Mouse (Mus musculus): Measurements from ENCODE around the gene Sox10. TPM values are rescaled to one million over a fixed set of nuclear protein-coding genes. Genes with fewer than 3 reads are reported as not detected.

The Sox10 gene
- not detected in 4 replicates for total RNA-seq (2023; ENCODE audit: inconsistent age)

GRCm38 (mm10) chr15:79165140-79165539, at the start of gene Sox10:
TSS of gene Sox10 (minus strand) at chr15:79165240.

GRCm38 (mm10) chr15:79140866-79141565, 24.0 kb downstream of the Sox10 start, which contains the start of the genes Polr2f and 1700088E04Rik:
TSS of gene Polr2f (plus strand) at chr15:79141009.
TSS of gene 1700088E04Rik (minus strand) at chr15:79141253.

GRCm38 (mm10) chr15:79108421-79109320, 56.4 kb downstream of the Sox10 start, which contains the start of gene Micall1:
TSS of gene Micall1 (plus strand) at chr15:79108898.

Other genes with a start within 250 kb of the Sox10 start
- gene Lgals1, start 238.5 kb downstream of the Sox10 start, total RNA-seq (2023; ENCODE audit: inconsistent age) = 7.4 to 12.6 TPM (median 9.3 TPM) in 4 replicates
- 40.6 to 43.4 TPM (median 42.8 TPM) in 4 replicates for gene Nol12, start 230.3 kb downstream of the Sox10 start, total RNA-seq (2023; ENCODE audit: inconsistent age)
- 42.1 to 60.9 TPM (median 51.6 TPM) in 4 replicates for gene Triobp, start 217.5 kb downstream of the Sox10 start, total RNA-seq (2023; ENCODE audit: inconsistent age)
- gene H1f0, start 136.8 kb downstream of the Sox10 start, total RNA-seq (2023; ENCODE audit: inconsistent age) = 3.1 to 4.6 TPM (median 4.0 TPM) in 4 replicates
- gene Galr3, start 123.4 kb downstream of the Sox10 start, total RNA-seq (2023; ENCODE audit: inconsistent age) = not detected in 4 replicates
- gene Ankrd54, start 102.3 kb downstream of the Sox10 start, total RNA-seq (2023; ENCODE audit: inconsistent age) = 35.0 to 38.0 TPM (median 36.9 TPM) in 4 replicates
- gene Eif3l, start 90.1 kb downstream of the Sox10 start, total RNA-seq (2023; ENCODE audit: inconsistent age) = 103 to 114 TPM (median 111 TPM) in 4 replicates
- gene Micall1, start 56.3 kb downstream of the Sox10 start, total RNA-seq (2023; ENCODE audit: inconsistent age) = 42.4 to 47.6 TPM (median 45.1 TPM) in 4 replicates
- gene Polr2f, start 24.2 kb downstream of the Sox10 start, total RNA-seq (2023; ENCODE audit: inconsistent age) = 47.1 to 58.7 TPM (median 53.7 TPM) in 4 replicates
- gene 1700088E04Rik, start 24.0 kb downstream of the Sox10 start, total RNA-seq (2023; ENCODE audit: inconsistent age) = not detected in 4 replicates
- gene Pick1, start 63.9 kb upstream of the Sox10 start, total RNA-seq (2023; ENCODE audit: inconsistent age) = 31.1 to 41.0 TPM (median 36.1 TPM) in 4 replicates
- 0.60 to 1.3 TPM (median 0.76 TPM) in 4 replicates for gene Gm49486, start 64.2 kb upstream of the Sox10 start, total RNA-seq (2023; ENCODE audit: inconsistent age)
- gene Slc16a8, start 89.5 kb upstream of the Sox10 start, total RNA-seq (2023; ENCODE audit: inconsistent age) = not detected in 4 replicates
- gene Baiap2l2, start 120.3 kb upstream of the Sox10 start, total RNA-seq (2023; ENCODE audit: inconsistent age) = not detected in 4 replicates
- gene Pla2g6, start 163.2 kb upstream of the Sox10 start, total RNA-seq (2023; ENCODE audit: inconsistent age) = 14.1 to 17.4 TPM (median 16.0 TPM) in 4 replicates
- gene Maff, start 181.4 kb upstream of the Sox10 start, total RNA-seq (2023; ENCODE audit: inconsistent age) = 89.5 to 102 TPM (median 99.3 TPM) in 4 replicates
- 34.2 to 47.1 TPM (median 37.4 TPM) in 4 replicates for gene Tmem184b, start 238.3 kb upstream of the Sox10 start, total RNA-seq (2023; ENCODE audit: inconsistent age)

All from B cell, adult (primary cell).